Mouse (Mus musculus) kidney, embryonic 14.5 days (tissue): ENCODE data around the gene Cadm1. TPM values are rescaled to one million over a fixed set of nuclear protein-coding genes. Genes with fewer than 3 reads are reported as not detected.

Experiments used
- ATAC-seq: fragments of 200-750 bp; cut with Nextera tagmentation; 2 replicates; pipeline ENCODE4 v1.8.0; 2017; ENCODE audit warnings: moderate number of reproducible peaks, mild to moderate bottlenecking, moderate TSS enrichment, moderate library complexity; ENCODE audit not compliant: low FRiP score, low TSS enrichment
- H3K27ac ChIP-seq: fragments of 300-500 bp; sonication (generic); 2 replicates; pipeline ENCODE4 v1.5.1; 2014; ENCODE audit warnings: low read depth, mild to moderate bottlenecking, low read length, moderate library complexity, mixed read lengths
- H3K27me3 ChIP-seq: fragments of 300-500 bp; sonication (generic); 2 replicates; pipeline ENCODE4 v1.6.1; 2014; ENCODE audit warnings: mild to moderate bottlenecking, low read length; ENCODE audit not compliant: control insufficient read depth, insufficient read depth
- H3K36me3 ChIP-seq: fragments of 300-500 bp; sonication (generic); 2 replicates; pipeline ENCODE4 v1.6.1; 2014; ENCODE audit warnings: low read length, mixed read lengths; ENCODE audit not compliant: control insufficient read depth, insufficient read depth
- H3K4me1 ChIP-seq: fragments of 300-500 bp; sonication (generic); 2 replicates; pipeline ENCODE4 v1.6.1; 2014; ENCODE audit warnings: low read length, mixed read lengths; ENCODE audit not compliant: control insufficient read depth, insufficient read depth
- H3K4me2 ChIP-seq: fragments of 300-500 bp; sonication (generic); replicated peaks from 2 replicates; pipeline ENCODE4 v1.6.1; 2014; ENCODE audit warnings: low read depth, mild to moderate bottlenecking, low read length
- H3K4me3 ChIP-seq: fragments of 300-500 bp; sonication (generic); 2 replicates; pipeline ENCODE4 v1.5.1; 2014; ENCODE audit warnings: mild to moderate bottlenecking, low read length
- H3K9ac ChIP-seq: fragments of 300-500 bp; sonication (generic); 2 replicates; pipeline ENCODE4 v1.6.1; 2014; ENCODE audit warnings: low read depth, mild to moderate bottlenecking, low read length, moderate library complexity
- H3K9me3 ChIP-seq: fragments of 300-500 bp; sonication (generic); 2 replicates; pipeline ENCODE4 v1.6.1; 2016; ENCODE audit warnings: low read length; ENCODE audit not compliant: control insufficient read depth
- WGBS: fragments of 180-500 bp; shearing (Covaris S2); extraction: QIAGEN DNeasy Blood & Tissue Kit; methylation state at CpG from one replicate; pipeline ENCODE4 v1.1.7; 2014; 5-methylcytosine and 5-hydroxymethylcytosine counted together
- polyA plus RNA-seq: library from polyadenylated mRNA; unstranded; fragments of >200 nt; fragmentation: Nextera tagmentation; extraction: Ambion mirVana; gene quantifications from 2 replicates; pipeline ENCODE4 v1.2.1, GENCODE M21; 2014

The Cadm1 gene
- polyA plus RNA-seq, 1 experiment from 2014 or later: 92.1 TPM

DNA sequence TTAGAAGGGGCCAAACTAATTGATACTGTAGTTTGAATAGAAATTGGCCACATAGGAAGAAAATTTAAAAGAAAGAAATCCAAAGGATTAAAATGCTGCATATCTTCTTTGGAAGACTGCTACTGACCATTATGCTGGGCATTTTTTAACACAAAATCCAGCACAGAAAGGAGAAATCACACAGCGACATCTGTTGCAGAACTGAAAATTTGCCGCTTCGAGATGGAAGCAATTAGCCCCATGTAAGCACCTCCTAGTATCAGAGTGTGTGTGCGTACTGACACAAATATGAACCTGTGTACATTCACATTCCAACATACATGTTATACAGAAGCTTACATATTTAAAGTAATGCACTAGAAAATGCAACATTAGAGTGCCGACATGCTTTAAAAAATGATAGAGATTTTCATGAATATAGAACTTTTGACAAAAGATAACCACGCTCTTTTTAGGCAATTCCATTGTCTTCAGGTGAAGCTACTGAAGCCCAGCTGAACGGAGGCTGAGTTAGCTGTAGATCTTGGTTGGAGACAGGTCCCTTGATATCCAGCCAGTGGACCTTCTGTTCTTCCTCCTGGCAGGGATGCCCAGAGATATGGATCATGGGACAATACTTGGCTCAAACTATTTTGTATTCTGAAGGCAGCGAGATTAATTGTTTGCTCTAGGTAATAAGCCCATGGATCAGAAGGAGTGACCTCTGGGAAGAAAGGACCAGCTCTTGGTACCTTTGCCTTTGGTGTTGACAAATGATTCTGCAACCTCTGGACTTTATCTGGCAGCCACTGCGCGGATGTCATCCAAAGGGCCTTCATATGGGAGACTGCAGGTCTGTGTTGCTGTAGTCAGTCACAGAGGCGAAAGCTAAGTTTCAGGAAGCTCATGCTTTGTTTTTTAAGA lies 4.9 kb downstream of the Cadm1 start:
- WGBS: 93% methylated on average over 11 of the region's 11 CpGs
- Histone ChIP-seq H3K9ac (no peak overlapping the region), H3K4me3 (no peak overlapping the region), H3K36me3 (no peaks in the 10 kb centered on the region), H3K9me3 (no peaks in the 10 kb centered on the region), H3K27me3 (0 out of 2 replicates have a peak, but pooled peaks cover 2% of the 10 kb centered on the region), H3K4me2 (no peak overlapping the region), H3K4me1 (no peaks in the 10 kb centered on the region; the same call in 1 of the 2 replicates), H3K27ac (no peak overlapping the region)
- ATAC-seq: no peak

DNA sequence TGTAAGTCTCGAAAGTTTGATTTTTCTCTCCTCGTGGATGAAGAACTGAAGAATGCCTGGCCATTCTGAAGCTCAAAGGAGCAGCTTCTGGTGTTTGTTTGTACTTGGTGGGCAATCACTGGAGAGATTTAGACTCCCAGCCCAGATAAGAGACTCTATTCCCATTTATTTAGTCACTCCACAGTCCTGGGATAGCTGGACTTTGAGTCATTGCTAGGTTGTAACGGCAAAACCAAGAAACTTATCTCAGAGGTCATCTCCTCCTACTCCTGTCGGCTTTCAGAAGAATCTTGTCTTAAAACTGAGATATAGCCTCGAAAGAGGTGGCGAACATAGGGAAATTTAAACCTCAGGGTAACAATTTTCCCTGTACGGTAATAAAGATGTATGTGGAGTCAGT lies 15.3 kb downstream of the Cadm1 start:
- peak overlapping the region; percentile 24 for H3K4me2 ChIP-seq
- H3K4me3 ChIP-seq: peak overlapping the region; percentile 16; the same call in 1 of the 2 replicates
- ATAC-seq: no peak

DNA sequence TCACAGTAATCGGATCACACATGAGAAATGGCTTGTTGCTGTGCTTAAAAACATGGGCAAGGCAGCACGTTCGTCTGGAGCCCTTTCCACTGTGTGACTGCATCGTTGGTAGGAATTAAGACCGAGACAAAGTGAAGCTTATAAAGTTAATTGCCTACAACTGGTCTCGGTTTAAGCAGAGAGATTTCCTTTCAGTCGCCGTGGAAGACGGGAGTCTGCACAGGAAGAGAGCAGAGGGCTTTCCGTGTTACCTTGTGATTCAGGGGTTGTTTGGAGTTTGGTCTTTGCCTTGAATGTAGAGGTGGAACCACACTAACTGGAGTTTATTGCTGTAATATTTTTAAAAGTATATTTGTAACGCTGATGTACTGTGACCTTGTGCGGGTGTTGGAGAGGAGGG lies 15.7 kb downstream of the Cadm1 start:
- no peak for ATAC-seq
- H3K27ac ChIP-seq: no peak overlapping the region
- peak overlapping the region; percentile 16; the same call in 1 of the 2 replicates for H3K4me3 ChIP-seq
- H3K9ac ChIP-seq: no peak overlapping the region
- H3K9me3 ChIP-seq: no peaks in the 10 kb centered on the region
- peak overlapping the region; percentile 24 for H3K4me2 ChIP-seq
- H3K4me1 ChIP-seq: peaks cover 11% of the 10 kb centered on the region; the same call in 1 of the 2 replicates
- WGBS: 8% methylated on average over 12 of the region's 12 CpGs
- no peaks in the 10 kb centered on the region for H3K27me3 ChIP-seq
- no peaks in the 10 kb centered on the region for H3K36me3 ChIP-seq

More for the DNA sequence above, 15.3 kb downstream of the Cadm1 start:
- Histone ChIP-seq H3K9ac (no peak overlapping the region), H3K4me1 (peaks cover 11% of the 10 kb centered on the region; the same call in 1 of the 2 replicates), H3K9me3 (no peaks in the 10 kb centered on the region), H3K27me3 (no peaks in the 10 kb centered on the region), H3K27ac (no peak overlapping the region), H3K36me3 (no peaks in the 10 kb centered on the region)
- WGBS: 19% methylated on average over 7 of the region's 7 CpGs

DNA sequence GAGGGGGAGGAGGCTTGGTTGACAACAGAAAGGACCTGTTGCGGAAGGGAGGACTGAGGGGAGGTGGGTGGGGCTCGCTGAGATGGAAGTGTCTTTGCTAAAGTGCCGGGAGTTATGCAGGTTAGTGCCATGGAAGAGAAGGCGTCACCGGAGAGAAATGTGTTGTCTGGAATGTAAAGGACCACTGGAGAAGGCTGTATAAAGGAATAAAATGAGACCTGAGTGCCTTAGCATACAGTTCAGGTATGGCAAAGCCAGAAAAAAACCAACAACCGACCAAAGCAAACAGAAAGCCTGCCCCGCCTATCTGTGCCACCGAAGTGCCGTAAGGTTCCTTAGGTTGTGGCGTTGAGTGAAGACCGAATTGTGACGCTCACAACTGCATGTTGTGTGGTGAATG lies 18.4 kb downstream of the Cadm1 start:
- no peaks in the 10 kb centered on the region for H3K9me3 ChIP-seq
- H3K27ac ChIP-seq: no peak overlapping the region
- 96% methylated on average over 12 of the region's 12 CpGs for WGBS
- no peaks in the 10 kb centered on the region for H3K27me3 ChIP-seq
- H3K4me3 ChIP-seq: no peak overlapping the region
- ATAC-seq: no peak
- H3K36me3 ChIP-seq: no peaks in the 10 kb centered on the region
- peaks cover 11% of the 10 kb centered on the region; the same call in 1 of the 2 replicates for H3K4me1 ChIP-seq
- no peak overlapping the region for H3K9ac ChIP-seq
- H3K4me2 ChIP-seq: no peak overlapping the region

DNA sequence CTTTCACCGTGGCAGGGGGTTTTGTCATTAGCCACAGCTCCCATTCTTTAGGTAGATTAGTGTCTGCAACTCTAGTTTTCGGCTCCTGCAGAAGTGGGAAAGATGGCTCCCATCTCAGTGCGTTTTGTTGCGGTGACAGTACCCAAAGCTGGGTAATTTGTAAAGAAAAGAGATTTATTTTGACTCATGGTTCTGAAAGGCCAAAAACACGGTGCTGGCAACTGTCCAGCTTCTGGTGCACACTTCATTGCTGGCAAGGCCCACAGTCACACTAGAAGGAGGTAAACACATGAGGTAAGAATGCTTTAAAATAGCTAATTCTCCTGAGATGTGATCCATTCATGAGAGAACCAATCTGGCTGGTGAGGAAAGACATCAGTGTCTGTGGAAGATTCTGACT lies 18.9 kb downstream of the Cadm1 start:
- H3K9ac ChIP-seq: no peak overlapping the region
- ATAC-seq: no peak
- H3K4me1 ChIP-seq: peaks cover 11% of the 10 kb centered on the region; the same call in 1 of the 2 replicates
- whole genome bisulfite sequencing: 89% methylated on average over 5 of the region's 5 CpGs
- H3K36me3 ChIP-seq: no peaks in the 10 kb centered on the region
- no peak overlapping the region for H3K27ac ChIP-seq
- H3K4me2 ChIP-seq: no peak overlapping the region
- H3K27me3 ChIP-seq: no peaks in the 10 kb centered on the region
- no peak overlapping the region for H3K4me3 ChIP-seq
- H3K9me3 ChIP-seq: no peaks in the 10 kb centered on the region

DNA sequence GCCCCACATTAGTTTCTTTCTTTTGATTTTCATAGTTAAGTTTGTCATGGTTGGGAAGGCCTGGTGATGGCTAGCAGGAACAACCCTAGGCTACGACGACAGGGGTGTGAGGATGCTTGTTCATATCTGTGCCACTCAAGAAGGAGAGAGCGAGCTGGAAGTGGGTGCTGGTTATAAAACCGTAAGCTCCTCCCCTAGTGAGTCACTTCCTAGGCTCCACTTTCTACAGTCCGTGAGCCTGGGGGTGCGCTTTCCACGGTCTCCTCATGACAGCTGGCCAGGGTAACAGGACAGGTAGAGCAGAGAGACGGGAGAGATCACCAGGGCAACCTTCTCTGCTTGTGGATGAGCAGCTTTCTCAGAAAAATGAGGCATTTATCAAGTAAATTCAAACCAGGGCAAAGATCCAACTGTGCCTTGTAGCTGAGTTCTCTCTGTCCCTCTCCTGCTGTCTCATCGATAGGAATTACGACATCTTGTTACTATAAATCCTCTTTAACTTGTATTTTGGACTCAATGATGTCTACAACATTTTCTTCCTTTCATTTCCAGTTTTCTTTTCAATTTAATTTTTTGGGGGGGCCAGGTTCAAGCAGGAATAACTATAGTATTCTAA lies 23.1 kb downstream of the Cadm1 start:
- no peak overlapping the region for H3K9ac ChIP-seq
- H3K4me1 ChIP-seq: no peaks in the 10 kb centered on the region
- WGBS: 86% methylated on average over 10 of the region's 10 CpGs
- H3K36me3 ChIP-seq: no peaks in the 10 kb centered on the region
- no peaks in the 10 kb centered on the region for H3K9me3 ChIP-seq
- no peak overlapping the region for H3K4me2 ChIP-seq
- H3K27ac ChIP-seq: no peak overlapping the region
- no peak overlapping the region for H3K4me3 ChIP-seq
- no peaks in the 10 kb centered on the region for H3K27me3 ChIP-seq
- no peak for ATAC-seq

DNA sequence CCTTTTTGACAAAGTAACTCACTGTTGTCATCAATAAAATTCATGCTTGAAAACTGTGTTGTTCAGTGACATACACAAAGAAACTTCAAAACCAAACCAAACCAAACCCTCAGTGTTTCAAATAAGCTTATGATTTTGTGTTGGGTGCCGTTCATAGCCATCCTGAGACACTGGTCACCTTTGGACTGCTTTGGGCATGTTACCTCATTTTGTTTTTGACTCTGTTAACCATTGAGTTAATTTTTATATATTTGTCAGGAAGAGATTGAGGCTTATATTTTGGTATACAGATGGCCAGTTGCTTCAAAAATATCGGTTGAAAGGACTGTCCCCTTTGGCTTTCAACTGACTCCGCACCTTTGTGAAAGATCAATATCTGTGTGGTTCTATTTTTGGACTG lies 30.8 kb downstream of the Cadm1 start:
- peaks cover 3% of the 10 kb centered on the region; the same call in 1 of the 2 replicates for H3K4me1 ChIP-seq
- H3K4me2 ChIP-seq: no peak overlapping the region
- WGBS: 90% methylated on average over 3 of the region's 3 CpGs
- no peak overlapping the region for H3K27ac ChIP-seq
- no peaks in the 10 kb centered on the region for H3K9me3 ChIP-seq
- no peaks in the 10 kb centered on the region for H3K36me3 ChIP-seq
- no peak overlapping the region for H3K9ac ChIP-seq
- H3K4me3 ChIP-seq: no peak overlapping the region
- no peak for ATAC-seq
- H3K27me3 ChIP-seq: no peaks in the 10 kb centered on the region

DNA sequence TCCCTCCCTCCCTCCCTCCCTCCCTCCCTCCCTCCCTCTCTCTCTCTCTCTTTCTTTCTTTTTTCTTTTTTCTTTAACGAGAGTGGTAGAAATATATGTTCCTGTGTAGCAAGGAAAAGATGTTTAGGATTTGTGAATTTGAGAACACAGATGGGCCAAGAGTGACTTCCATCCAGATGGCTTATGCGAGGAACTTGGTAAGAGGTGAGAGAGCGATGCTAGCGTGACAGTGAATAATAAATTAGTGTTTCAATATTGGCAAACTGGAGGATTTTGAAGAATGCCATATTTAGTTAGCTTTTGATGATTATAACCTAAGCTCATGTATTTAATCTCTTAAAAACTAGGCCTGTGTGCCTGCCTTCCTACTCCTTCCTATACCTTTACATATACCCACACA lies 31.6 kb downstream of the Cadm1 start:
- no peak for ATAC-seq
- no peaks in the 10 kb centered on the region for H3K36me3 ChIP-seq
- H3K4me1 ChIP-seq: peaks cover 3% of the 10 kb centered on the region; the same call in 1 of the 2 replicates
- no peak overlapping the region for H3K4me3 ChIP-seq
- no peak overlapping the region for H3K4me2 ChIP-seq
- no peak overlapping the region for H3K9ac ChIP-seq
- WGBS: 93% methylated on average over 4 of the region's 4 CpGs
- no peaks in the 10 kb centered on the region for H3K27me3 ChIP-seq
- no peak overlapping the region for H3K27ac ChIP-seq
- no peaks in the 10 kb centered on the region for H3K9me3 ChIP-seq

DNA sequence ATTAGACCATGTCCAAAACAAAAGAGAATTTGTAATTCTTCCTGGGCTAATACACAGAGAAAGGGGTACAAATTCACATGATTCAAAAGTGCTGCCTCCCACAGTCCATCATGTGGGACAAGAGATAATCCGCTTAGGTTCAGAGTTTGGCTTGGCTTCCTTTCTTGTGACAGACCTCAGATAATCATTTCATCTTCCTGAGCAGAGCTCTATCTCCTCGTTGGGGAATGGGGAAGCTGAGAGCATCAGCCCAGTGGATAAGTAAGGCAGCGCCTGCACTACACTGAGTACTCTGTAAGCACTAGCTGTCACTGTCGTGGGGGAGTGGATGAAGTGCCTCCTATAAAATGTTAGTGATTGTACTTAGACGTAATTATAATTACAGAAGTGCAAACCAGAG lies 35.1 kb downstream of the Cadm1 start:
- no peak overlapping the region for H3K9ac ChIP-seq
- no peak for ATAC-seq
- no peaks in the 10 kb centered on the region for H3K27me3 ChIP-seq
- H3K36me3 ChIP-seq: no peaks in the 10 kb centered on the region
- no peaks in the 10 kb centered on the region for H3K9me3 ChIP-seq
- no peak overlapping the region for H3K4me2 ChIP-seq
- no peak overlapping the region for H3K4me3 ChIP-seq
- no peak overlapping the region for H3K27ac ChIP-seq
- WGBS: 39% methylated on average over 5 of the region's 5 CpGs
- H3K4me1 ChIP-seq: peaks cover 3% of the 10 kb centered on the region; the same call in 1 of the 2 replicates
